Comparison of ENCODE assay signal across 8 mouse cellular contexts in genomic region chr4:108405766-108406137, GRCm38 (mm10). TPM values are rescaled to one million over a fixed set of nuclear protein-coding genes. Genes with fewer than 3 reads are reported as not detected.
DNase-seq lines count a peak whose midpoint lies in the region; ATAC-seq and TF ChIP-seq lines count a peak whose summit lies in the region.

No protein-coding gene starts in this region.

- ATAC-seq in frontal cortex, adult (ENCODE audit: low TSS enrichment) = peak; percentile 11; the same call in 1 of the 2 replicates
- ATAC-seq in forebrain, embryonic 11.5 days (replicated peaks; ENCODE audit: low FRiP score) = peak; percentile 37
- peak; percentile 57 for ATAC-seq in intestine, embryonic 14.5 days (replicated peaks; ENCODE audit: low FRiP score, low TSS enrichment, low read depth)
- peak; percentile 90 for ATAC-seq in liver, postnatal 0 days
- peak; percentile 47; the same call in 1 of the 2 replicates for ATAC-seq in stomach, embryonic 15.5 days (ENCODE audit: insufficient read depth, low FRiP score, low read depth)

- no peaks in the 10 kb centered on the region for H3K27me3 ChIP-seq in forebrain, embryonic 11.5 days (ENCODE audit: control insufficient read depth, insufficient read depth, low read length)
- no peaks in the 10 kb centered on the region for H3K27me3 ChIP-seq in intestine, embryonic 14.5 days (replicated peaks; ENCODE audit: control insufficient read depth, insufficient read depth, low read length)
- H3K27me3 ChIP-seq in liver, postnatal 0 days (ENCODE audit: insufficient read depth, low read length) = 0 out of 2 replicates have a peak, but pooled peaks cover 8% of the 10 kb centered on the region
- H3K27me3 ChIP-seq in stomach, embryonic 15.5 days (replicated peaks) = no peaks in the 10 kb centered on the region

- H3K9me3 ChIP-seq in forebrain, embryonic 11.5 days (ENCODE audit: control insufficient read depth, low read length) = no peaks in the 10 kb centered on the region
- H3K9me3 ChIP-seq in intestine, embryonic 14.5 days (ENCODE audit: control insufficient read depth, low read length) = no peaks in the 10 kb centered on the region
- no peaks in the 10 kb centered on the region for H3K9me3 ChIP-seq in liver, postnatal 0 days (ENCODE audit: low read length)
- H3K9me3 ChIP-seq in stomach, embryonic 15.5 days = no peaks in the 10 kb centered on the region

- peak overlapping the region; percentile 72 for H3K9ac ChIP-seq in forebrain, embryonic 11.5 days (ENCODE audit: low read length)
- peak overlapping the region; percentile 72 for H3K9ac ChIP-seq in intestine, embryonic 14.5 days (ENCODE audit: low read length)
- H3K9ac ChIP-seq in liver, postnatal 0 days (replicated peaks) = no peak overlapping the region
- H3K9ac ChIP-seq in stomach, embryonic 15.5 days = no peak overlapping the region

- DNase-seq in frontal cortex, postnatal 14 days (ENCODE audit: low spot score in 2 of 2) = no peak
- DNase-seq in forebrain, embryonic 11.5 days (ENCODE audit: low spot score) = no peak
- DNase-seq in intestine, embryonic 14.5 days (ENCODE audit: low spot score) = no peak
- DNase-seq in liver, postnatal 0 days = peak; percentile 31
- no peak for DNase-seq in left cerebral cortex, postnatal 25 days (ENCODE audit: low spot score in 2 of 2)
- DNase-seq in gastrocnemius, postnatal 36 days = no peak

- H3K4me2 ChIP-seq in forebrain, embryonic 11.5 days (ENCODE audit: low read depth, low read length, severe bottlenecking) = peak overlapping the region; percentile 77
- H3K4me2 ChIP-seq in intestine, embryonic 14.5 days (ENCODE audit: low read length) = peak overlapping the region; percentile 76
- H3K4me2 ChIP-seq in liver, postnatal 0 days (ENCODE audit: low read depth, low read length) = peak overlapping the region; percentile 79
- peak overlapping the region; percentile 85; the same call in 1 of the 2 replicates for H3K4me2 ChIP-seq in stomach, embryonic 15.5 days

- intact Hi-C loops in left cerebral cortex, postnatal 25 days (cut with DNase I) = loop anchor here (5.0 kb wide), 1 partner anchor 52 kb away; the partner anchor contains the start of gene Tut4
- intact Hi-C loops in gastrocnemius, postnatal 36 days (cut with DNase I) = loop anchor here (5.0 kb wide), 3 partner anchors 52 to 518 kb away; partner anchors contain the start of genes 0610037L13Rik and Tut4

- no peak overlapping the region for H3K27ac ChIP-seq in forebrain, embryonic 11.5 days (ENCODE audit: low read depth, low read length)
- H3K27ac ChIP-seq in intestine, embryonic 14.5 days (ENCODE audit: low read depth) = peak overlapping the region; percentile 54
- peak overlapping the region; percentile 90 for H3K27ac ChIP-seq in liver, postnatal 0 days (ENCODE audit: low read depth)
- H3K27ac ChIP-seq in stomach, embryonic 15.5 days = peak overlapping the region; percentile 75

- 0 out of 2 replicates have a peak, but pooled peaks have one; percentile 15 for TF ChIP-seq EP300 in liver, postnatal 0 days (IDR thresholded peaks at IDR 0.05; ENCODE audit: low read depth)

- H3K36me3 ChIP-seq in forebrain, embryonic 11.5 days (ENCODE audit: control insufficient read depth, insufficient read depth, low read length) = no peaks in the 10 kb centered on the region
- H3K36me3 ChIP-seq in intestine, embryonic 14.5 days (ENCODE audit: control insufficient read depth, insufficient read depth, low read length) = peaks cover 12% of the 10 kb centered on the region; the same call in 1 of the 2 replicates
- no peaks in the 10 kb centered on the region for H3K36me3 ChIP-seq in liver, postnatal 0 days (replicated peaks; ENCODE audit: insufficient read depth, low read length)
- no peaks in the 10 kb centered on the region for H3K36me3 ChIP-seq in stomach, embryonic 15.5 days

- no peak for TF ChIP-seq CTCF in liver, postnatal 0 days (IDR thresholded peaks at IDR 0.05; ENCODE audit: low read depth)

- whole genome bisulfite sequencing in forebrain, embryonic 11.5 days = 85% methylated on average over 3 of the region's 3 CpGs
- 68% methylated on average over 3 of the region's 3 CpGs for WGBS in intestine, embryonic 14.5 days
- 52% methylated on average over 3 of the region's 3 CpGs for WGBS in liver, postnatal 0 days (ENCODE audit: insufficient replicate concordance)
- 73% methylated on average over 3 of the region's 3 CpGs for WGBS in stomach, embryonic 15.5 days

- no peak overlapping the region; the same call in 1 of the 2 replicates for H3K4me3 ChIP-seq in forebrain, embryonic 11.5 days (ENCODE audit: low read depth, low read length)
- peak overlapping the region; percentile 47 for H3K4me3 ChIP-seq in intestine, embryonic 14.5 days (ENCODE audit: low read depth, low read length)
- H3K4me3 ChIP-seq in liver, postnatal 0 days (ENCODE audit: low read depth, low read length) = peak overlapping the region; percentile 53
- peak overlapping the region; percentile 47 for H3K4me3 ChIP-seq in stomach, embryonic 15.5 days (replicated peaks)

- peaks cover 15% of the 10 kb centered on the region for H3K4me1 ChIP-seq in forebrain, embryonic 11.5 days (replicated peaks; ENCODE audit: control insufficient read depth, insufficient read depth, low read length)
- peaks cover 19% of the 10 kb centered on the region; the same call in 1 of the 2 replicates for H3K4me1 ChIP-seq in intestine, embryonic 14.5 days (replicated peaks; ENCODE audit: control insufficient read depth, insufficient read depth, low read length)
- H3K4me1 ChIP-seq in liver, postnatal 0 days (ENCODE audit: insufficient read depth) = peaks cover 7% of the 10 kb centered on the region; the same call in 1 of the 2 replicates
- peaks cover 15% of the 10 kb centered on the region for H3K4me1 ChIP-seq in stomach, embryonic 15.5 days

RNA-seq across cellular contexts. Expression of gene Gpx7, which starts 1.0 kb away (rescaled TPM):
- polyA plus RNA-seq in forebrain, embryonic 11.5 days (2014; fragmentation: Nextera tagmentation; extraction: Ambion mirVana) = 38.7 and 39.3 TPM in 2 replicates
- 40.0 and 46.4 TPM in 2 replicates for polyA plus RNA-seq in intestine, embryonic 14.5 days (2014; fragmentation: Nextera tagmentation; extraction: Ambion mirVana)
- polyA plus RNA-seq in liver, postnatal 0 days (2015; fragmentation: Nextera tagmentation; extraction: Ambion mirVana) = 14.5 and 15.6 TPM in 2 replicates
- polyA plus RNA-seq in stomach, embryonic 15.5 days (2015; fragmentation: Nextera tagmentation; extraction: Ambion mirVana) = 53.9 and 54.6 TPM in 2 replicates
- 1 to 10 TPM; 5.5 to 6.2 TPM for total RNA-seq in left cerebral cortex, postnatal 25 days (2021)
- 1 to 10 TPM; 5.7 to 6.0 TPM for total RNA-seq in gastrocnemius, postnatal 36 days (2021)

RNA-seq across cellular contexts. Expression of gene Shisal2a, which starts 22.6 kb away (rescaled TPM):
- polyA plus RNA-seq in forebrain, embryonic 11.5 days (2014; fragmentation: Nextera tagmentation; extraction: Ambion mirVana) = 1.7 and 3.0 TPM in 2 replicates
- 1.7 and 3.4 TPM in 2 replicates for polyA plus RNA-seq in intestine, embryonic 14.5 days (2014; fragmentation: Nextera tagmentation; extraction: Ambion mirVana)
- polyA plus RNA-seq in liver, postnatal 0 days (2015; fragmentation: Nextera tagmentation; extraction: Ambion mirVana) = 0.26 and 0.52 TPM in 2 replicates
- 2.3 and 2.6 TPM in 2 replicates for polyA plus RNA-seq in stomach, embryonic 15.5 days (2015; fragmentation: Nextera tagmentation; extraction: Ambion mirVana)
- not detected for total RNA-seq in left cerebral cortex, postnatal 25 days (2021)
- total RNA-seq in gastrocnemius, postnatal 36 days (2021) = not detected

RNA-seq across cellular contexts. Expression of gene Tut4, which starts 53.5 kb away (rescaled TPM):
- polyA plus RNA-seq in forebrain, embryonic 11.5 days (2014; fragmentation: Nextera tagmentation; extraction: Ambion mirVana) = 75.2 and 92.0 TPM in 2 replicates
- polyA plus RNA-seq in intestine, embryonic 14.5 days (2014; fragmentation: Nextera tagmentation; extraction: Ambion mirVana) = 54.7 and 67.5 TPM in 2 replicates
- 29.1 and 30.9 TPM in 2 replicates for polyA plus RNA-seq in liver, postnatal 0 days (2015; fragmentation: Nextera tagmentation; extraction: Ambion mirVana)
- polyA plus RNA-seq in stomach, embryonic 15.5 days (2015; fragmentation: Nextera tagmentation; extraction: Ambion mirVana) = 58.2 and 63.5 TPM in 2 replicates
- total RNA-seq in left cerebral cortex, postnatal 25 days (2021) = 10 to 100 TPM; 34.8 to 40.7 TPM
- total RNA-seq in gastrocnemius, postnatal 36 days (2021) = 10 to 100 TPM; 15.7 to 23.2 TPM

Comparison
In these comparisons a context has a peak if more than half of its experiments do, and no peak if none do; other contexts are left out.
1. ATAC-seq: peak in every context shown above with its lines; median percentile 90 in liver, postnatal 0 days; 57 in intestine, embryonic 14.5 days; 47 in stomach, embryonic 15.5 days; 37 in forebrain, embryonic 11.5 days; 11 in frontal cortex, adult.
2. H3K9ac ChIP-seq: peak in forebrain, embryonic 11.5 days (single experiment) and intestine, embryonic 14.5 days (single experiment); none in liver, postnatal 0 days (single experiment) and stomach, embryonic 15.5 days (single experiment).
3. Peak in every context shown above with its lines, with median percentiles within 50 percentile points of each other: H3K4me2 ChIP-seq.